Mouse (Mus musculus) testis, adult 2 months (tissue): ENCODE data around the gene Thada.

Experiments
- CTCF ChIP-seq: fragments of 200-500 bp; IDR thresholded peaks from 2 replicates; pipeline ENCODE4 v1.5.1; 2012; ENCODE audit warnings: low read depth, mild to moderate bottlenecking, inconsistent platforms, low read length, moderate library complexity; ENCODE audit not compliant: control insufficient read depth, insufficient read depth, insufficient replicate concordance
- POLR2A ChIP-seq: fragments of 200-500 bp; IDR thresholded peaks from 2 replicates; pipeline ENCODE4 v1.6.1; 2012; ENCODE audit warnings: low read depth, mild to moderate bottlenecking, inconsistent platforms, low read length, moderate library complexity; ENCODE audit not compliant: control insufficient read depth

DNA sequence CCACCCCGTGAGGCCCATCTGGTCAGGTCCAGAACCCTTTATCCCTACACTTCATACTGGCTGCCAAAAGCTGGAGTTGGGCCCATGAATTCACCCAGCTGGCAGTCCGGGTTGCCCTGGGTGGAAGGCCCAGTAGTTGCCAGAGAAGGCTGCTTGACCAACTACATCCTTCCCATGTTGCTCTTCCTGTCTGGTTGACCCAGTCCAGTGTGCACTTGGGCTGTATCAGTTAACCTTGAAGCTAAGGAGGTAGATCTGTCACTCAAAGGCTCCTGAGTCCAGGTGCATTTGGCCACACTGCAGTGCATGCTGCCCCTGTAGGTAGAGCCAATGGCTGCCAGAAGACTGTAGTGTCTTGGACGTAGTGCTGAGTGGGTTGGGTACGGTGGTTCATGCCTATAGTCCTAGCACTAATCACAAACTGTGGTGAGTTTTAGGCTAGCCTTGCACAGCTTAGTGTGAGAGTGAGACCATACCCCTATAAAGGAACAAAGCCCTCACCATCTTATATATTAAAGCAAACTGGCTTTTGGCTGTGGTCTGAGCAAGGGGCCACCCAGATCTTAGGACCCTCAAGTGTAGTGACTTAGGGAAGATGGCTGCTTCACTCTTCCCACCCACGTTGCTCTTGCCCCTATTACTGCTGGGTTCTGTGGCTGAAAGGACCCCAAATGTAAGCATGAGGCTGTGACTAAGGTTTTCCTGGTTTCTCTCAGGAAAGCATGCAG, 276.7 kb downstream of the Thada start:
- TF ChIP-seq CTCF: no peak
- no peak for TF ChIP-seq POLR2A
